In the genomic region with DNA sequence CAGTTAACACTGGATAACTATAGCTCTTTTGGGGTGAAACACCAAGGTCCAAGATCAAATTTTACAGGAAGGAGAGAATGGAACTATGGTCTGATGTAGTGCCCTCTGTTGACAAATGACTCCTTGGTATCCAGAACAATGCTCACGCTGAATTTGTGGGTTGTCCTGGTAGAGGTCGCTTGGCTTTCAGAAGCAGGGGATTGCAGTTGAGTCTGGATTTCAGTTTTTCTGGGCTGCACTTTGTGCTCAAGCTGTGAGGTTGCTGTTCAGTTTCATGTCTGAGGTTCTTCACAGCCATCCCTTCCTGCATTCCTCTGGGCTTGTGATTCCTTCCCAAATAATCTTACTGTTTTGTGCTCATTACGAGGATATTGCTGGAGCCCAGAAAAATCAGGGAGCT, we compare ENCODE assay signal across 26 mouse cellular contexts.
DNase-seq lines count a peak whose midpoint lies in the region; ATAC-seq and TF ChIP-seq lines count a peak whose summit lies in the region.
"Had no signal": no experiment of that assay in that cellular context is flagged by ENCODE, and none has a peak within 500 bp of the region (broad histone marks: within the 10 kb centered on the region; RNA-seq: fewer than 3 reads in every experiment).

No protein-coding gene starts in this region.

- no peak overlapping the region for H3K4me3 ChIP-seq in kidney, adult 2 months (ENCODE audit: insufficient read depth, low read depth, low read length)
- no peak overlapping the region for H3K4me3 ChIP-seq in kidney, embryonic 16.5 days (ENCODE audit: low read length)
- H3K4me3 ChIP-seq in limb, embryonic 13.5 days = no peak overlapping the region
- H3K4me3 ChIP-seq: embryonic facial prominence, embryonic 13.5 days; forebrain, embryonic 12.5 days; heart, embryonic 12.5 days; hindbrain, embryonic 15.5 days; liver, embryonic 15.5 days; midbrain, embryonic 10.5 days; neural tube, embryonic 12.5 days had no signal

- TF ChIP-seq CTCF in kidney, adult 2 months (conservative IDR thresholded peaks at IDR 0.05; ENCODE audit: insufficient read depth, insufficient read length, low read depth, low read length) = no peak

- 26% methylated on average over 3 of the region's 3 CpGs for WGBS in kidney, adult 2 months
- WGBS in kidney, embryonic 16.5 days = 62% methylated on average over 3 of the region's 3 CpGs
- 71% methylated on average over 3 of the region's 3 CpGs for WGBS in limb, embryonic 13.5 days

- no peaks in the 10 kb centered on the region for H3K27me3 ChIP-seq in kidney, adult 2 months (replicated peaks; ENCODE audit: control insufficient read depth, insufficient read depth, low read length)
- H3K27me3 ChIP-seq in kidney, embryonic 16.5 days (ENCODE audit: insufficient read depth, low read length) = no peaks in the 10 kb centered on the region
- no peaks in the 10 kb centered on the region for H3K27me3 ChIP-seq in limb, embryonic 13.5 days
- H3K27me3 ChIP-seq: embryonic facial prominence, embryonic 13.5 days; forebrain, embryonic 12.5 days; heart, embryonic 12.5 days; hindbrain, embryonic 15.5 days; liver, embryonic 15.5 days; neural tube, embryonic 12.5 days had no signal

- TF ChIP-seq POLR2A in kidney, adult 2 months (IDR thresholded peaks at IDR 0.05; ENCODE audit: low read depth, low read length) = no peak

- peak overlapping the region; percentile 99 for H3K27ac ChIP-seq in kidney, adult 2 months (ENCODE audit: insufficient read depth, low read depth, low read length)
- H3K27ac ChIP-seq in kidney, embryonic 16.5 days (ENCODE audit: low read length) = peak overlapping the region; percentile 86
- H3K27ac ChIP-seq in limb, embryonic 13.5 days = 0 out of 2 replicates have a peak overlapping the region, but pooled peaks have one; percentile 6
- H3K27ac ChIP-seq: embryonic facial prominence, embryonic 13.5 days; forebrain, embryonic 12.5 days; hindbrain, embryonic 15.5 days; liver, embryonic 15.5 days; midbrain, embryonic 10.5 days; neural tube, embryonic 12.5 days had no signal

- H3K4me1 ChIP-seq in kidney, adult 2 months (ENCODE audit: control insufficient read depth, insufficient read depth, low read length) = peaks cover 23% of the 10 kb centered on the region
- H3K4me1 ChIP-seq in kidney, embryonic 16.5 days (ENCODE audit: insufficient read depth, low read length) = 0 out of 2 replicates have a peak, but pooled peaks cover 4% of the 10 kb centered on the region
- peaks cover 11% of the 10 kb centered on the region for H3K4me1 ChIP-seq in limb, embryonic 13.5 days
- H3K4me1 ChIP-seq: forebrain, embryonic 12.5 days; heart, embryonic 12.5 days; hindbrain, embryonic 15.5 days; liver, embryonic 15.5 days; midbrain, embryonic 10.5 days; neural tube, embryonic 12.5 days had no signal

- H3K36me3 ChIP-seq in kidney, adult 2 months (ENCODE audit: control insufficient read depth, insufficient read depth, low read length) = no peaks in the 10 kb centered on the region
- H3K36me3 ChIP-seq in kidney, embryonic 16.5 days (ENCODE audit: insufficient read depth, low read length) = no peaks in the 10 kb centered on the region
- no peaks in the 10 kb centered on the region for H3K36me3 ChIP-seq in limb, embryonic 13.5 days
- H3K36me3 ChIP-seq: embryonic facial prominence, embryonic 13.5 days; forebrain, embryonic 12.5 days; heart, embryonic 12.5 days; hindbrain, embryonic 15.5 days; liver, embryonic 15.5 days; midbrain, embryonic 10.5 days; neural tube, embryonic 12.5 days had no signal

- H3K9me3 ChIP-seq in kidney, embryonic 16.5 days (ENCODE audit: low read length) = no peaks in the 10 kb centered on the region
- H3K9me3 ChIP-seq in limb, embryonic 13.5 days = no peaks in the 10 kb centered on the region
- H3K9me3 ChIP-seq: embryonic facial prominence, embryonic 13.5 days; forebrain, embryonic 12.5 days; heart, embryonic 12.5 days; hindbrain, embryonic 15.5 days; liver, embryonic 15.5 days; midbrain, embryonic 10.5 days; neural tube, embryonic 12.5 days had no signal

- no peak overlapping the region for H3K9ac ChIP-seq in kidney, embryonic 16.5 days (replicated peaks; ENCODE audit: low read length)
- no peak overlapping the region for H3K9ac ChIP-seq in limb, embryonic 13.5 days
- H3K9ac ChIP-seq: embryonic facial prominence, embryonic 13.5 days; forebrain, embryonic 12.5 days; forebrain, postnatal 0 days; heart, embryonic 12.5 days; hindbrain, embryonic 15.5 days; liver, embryonic 15.5 days; lung, embryonic 14.5 days; neural tube, embryonic 12.5 days had no signal

- peak overlapping the region; percentile 13; the same call in 1 of the 2 replicates for H3K4me2 ChIP-seq in kidney, embryonic 16.5 days (replicated peaks; ENCODE audit: low read depth, low read length)
- H3K4me2 ChIP-seq in limb, embryonic 13.5 days (replicated peaks) = 0 out of 2 replicates have a peak overlapping the region, but pooled peaks have one; percentile 21
- H3K4me2 ChIP-seq: embryonic facial prominence, embryonic 13.5 days; forebrain, embryonic 12.5 days; heart, embryonic 12.5 days; hindbrain, embryonic 15.5 days; liver, embryonic 15.5 days; lung, embryonic 14.5 days; neural tube, embryonic 12.5 days had no signal

- no peak for ATAC-seq in kidney, embryonic 16.5 days (ENCODE audit: low FRiP score, low TSS enrichment)
- no peak for ATAC-seq in limb, embryonic 13.5 days (ENCODE audit: low FRiP score, low read depth)
- ATAC-seq in activated CD4-positive, CD25-positive, alpha-beta regulatory T cell, adult 4 months = no peak
- ATAC-seq: forebrain, postnatal 0 days; inflammation-experienced regulatory T-cells, adult 6 months; midbrain, embryonic 16.5 days had no signal

- DNase-seq in heart, adult 11 months = peak; percentile 57
- DNase-seq in heart, adult 18-20 months = no peak
- DNase-seq in kidney, adult 2 months = peak; percentile 63
- no peak for DNase-seq in urinary bladder, postnatal 36 days (ENCODE audit: low spot score in 2 of 2)
- no peak for DNase-seq in adrenal gland, postnatal 25 days
- DNase-seq: adrenal gland, postnatal 36 days; cerebellum, adult 18-20 months; forebrain, postnatal 0 days; gastrocnemius, postnatal 14 days; layer of hippocampus, postnatal 36 days; left cerebral cortex, postnatal 4 days; lung, embryonic 14.5 days; right cerebral cortex, adult 18-20 months; thymus, postnatal 4 days had no signal

Comparison
In these comparisons a context has a peak if more than half of its experiments do, and no peak if none do; other contexts are left out.
1. DNase-seq: peak in heart, adult 11 months (single experiment) and kidney, adult 2 months (single experiment); none in heart, adult 18-20 months (0 of 2), urinary bladder, postnatal 36 days (0 of 2) and adrenal gland, postnatal 25 days (single experiment).
2. H3K27ac ChIP-seq: peak in every context shown above with its lines; median percentile 99 in kidney, adult 2 months; 86 in kidney, embryonic 16.5 days; 6 in limb, embryonic 13.5 days.